Mouse (Mus musculus) C2C12 (cell line): ENCODE measurements around the gene Tmem175. TPM values are rescaled to one million over a fixed set of nuclear protein-coding genes. Genes with fewer than 3 reads are reported as not detected.

ENCODE experiments used
- H3K27me3 ChIP-seq: one replicate; pipeline ENCODE4 v1.6.1; 2011; ENCODE audit not compliant: control insufficient read depth, insufficient read depth, insufficient read length
- H3K36me3 ChIP-seq: one replicate; pipeline ENCODE4 v1.6.1; 2011; ENCODE audit not compliant: control insufficient read depth, insufficient read depth
- H3K4me3 ChIP-seq: one replicate; pipeline ENCODE4 v1.5.1; 2011; ENCODE audit warnings: mild to moderate bottlenecking, control low read depth; ENCODE audit not compliant: poor library complexity, insufficient read depth, severe bottlenecking
- H3K79me2 ChIP-seq: one replicate; pipeline ENCODE4 v1.6.1; 2011; ENCODE audit not compliant: control insufficient read depth, insufficient read depth
- H3K79me3 ChIP-seq: one replicate; pipeline ENCODE4 v1.6.1; 2011; ENCODE audit warnings: low read depth, control low read depth
- H3ac ChIP-seq: one replicate; pipeline ENCODE3; 2011; ENCODE audit warnings: low read depth; ENCODE audit not compliant: control insufficient read depth, insufficient read length
- CEBPB ChIP-seq: IDR thresholded peaks from one replicate; pipeline ENCODE4 v1.6.1; 2011; ENCODE audit warnings: low read depth, mild to moderate bottlenecking, control low read depth, moderate library complexity
- CTCF ChIP-seq: IDR thresholded peaks from one replicate; pipeline ENCODE4 v1.5.1; 2011; ENCODE audit not compliant: control insufficient read depth, insufficient read depth, insufficient read length
- FOSL1 ChIP-seq: IDR thresholded peaks from one replicate; pipeline ENCODE4 v1.8.0; 2011; ENCODE audit warnings: mild to moderate bottlenecking, low read length; ENCODE audit not compliant: poor library complexity, insufficient read depth, severe bottlenecking
- MAX ChIP-seq: IDR thresholded peaks from one replicate; pipeline ENCODE4 v1.6.1; 2011; ENCODE audit warnings: mild to moderate bottlenecking, control low read depth
- MYOD1 ChIP-seq: IDR thresholded peaks from one replicate; pipeline ENCODE4 v1.6.1; 2011; ENCODE audit warnings: low read depth; ENCODE audit not compliant: control insufficient read depth, insufficient read length
- MYOG ChIP-seq: IDR thresholded peaks from one replicate; pipeline ENCODE4 v1.6.1; 2011; ENCODE audit not compliant: control insufficient read depth, insufficient read length; ENCODE audit errors: extremely low read depth
- USF1 ChIP-seq: IDR thresholded peaks from one replicate; pipeline ENCODE4 v1.6.1; 2011; ENCODE audit warnings: low read depth, mild to moderate bottlenecking, control low read depth, moderate library complexity
- polyA plus RNA-seq: library from polyadenylated mRNA; unstranded; fragments of >200 nt; fragmentation: generic; extraction: Trizol; gene quantifications from one replicate; pipeline ENCODE4 v1.2.1, GENCODE M21; 2012; ENCODE audit warnings: missing spikeins

Gene Tmem175
- polyA plus RNA-seq, 1 experiment, result 9.1 TPM

- TF ChIP-seq MYOG (no peak), MYOD1 (no peak), USF1 (no peak), CEBPB (no peak), CTCF (no peak), FOSL1 (no peak), MAX (no peak)
- Histone ChIP-seq H3K36me3 (no peaks in the 10 kb centered on the region), H3K79me2 (no peaks in the 10 kb centered on the region), H3K79me3 (no peaks in the 10 kb centered on the region), H3ac (no peak overlapping the region), H3K27me3 (no peaks in the 10 kb centered on the region), H3K4me3 (no peak overlapping the region)
These were observed 51.3 kb downstream of the Tmem175 start for GRCm38 (mm10) chr5:108680871-108681270.

GRCm38 (mm10) chr5:108689091-108689490, 59.5 kb downstream of the Tmem175 start:
- no peaks in the 10 kb centered on the region for H3K79me3 ChIP-seq
- H3K36me3 ChIP-seq, result no peaks in the 10 kb centered on the region
- TF ChIP-seq MAX, result no peak
- TF ChIP-seq CTCF, result no peak
- no peak for TF ChIP-seq CEBPB
- TF ChIP-seq USF1, result no peak
- TF ChIP-seq MYOD1, result no peak
- no peak for TF ChIP-seq MYOG
- TF ChIP-seq FOSL1, result no peak
- no peaks in the 10 kb centered on the region for H3K79me2 ChIP-seq
- no peak overlapping the region for H3ac ChIP-seq
- no peaks in the 10 kb centered on the region for H3K27me3 ChIP-seq
- H3K4me3 ChIP-seq, result no peak overlapping the region

GRCm38 (mm10) chr5:108691152-108691551, 61.6 kb downstream of the Tmem175 start:
- TF ChIP-seq MAX (no peak), FOSL1 (no peak), MYOD1 (no peak)
- H3K4me3 ChIP-seq, result no peak overlapping the region
- no peaks in the 10 kb centered on the region for H3K36me3 ChIP-seq
- H3ac ChIP-seq, result no peak overlapping the region
- no peaks in the 10 kb centered on the region for H3K27me3 ChIP-seq
- no peaks in the 10 kb centered on the region for H3K79me3 ChIP-seq
- no peaks in the 10 kb centered on the region for H3K79me2 ChIP-seq

GRCm38 (mm10) chr5:108692271-108692670, 62.7 kb downstream of the Tmem175 start, which contains the start of gene Fgfrl1:
Gene Fgfrl1, plus strand, starts transcription at chr5:108692382.
- Histone ChIP-seq H3ac (peak within 1 kb of the TSS; percentile 12), H3K36me3 (no peaks in the 10 kb centered on the region), H3K4me3 (no peak within 1 kb of the TSS), H3K27me3 (no peaks in the 10 kb centered on the region), H3K79me2 (no peaks in the 10 kb centered on the region), H3K79me3 (no peaks in the 10 kb centered on the region)
- TF ChIP-seq USF1, result no peak
- TF ChIP-seq CTCF, result peak; percentile 49

- no peaks in the 10 kb centered on the region for H3K27me3 ChIP-seq
- peak overlapping the region; percentile 45 for H3K4me3 ChIP-seq
These were observed 64.3 kb downstream of the Tmem175 start for GRCm38 (mm10) chr5:108693872-108694288.

GRCm38 (mm10) chr5:108694352-108695261, 65.0 kb downstream of the Tmem175 start:
- H3K79me2 ChIP-seq, result no peaks in the 10 kb centered on the region
- TF ChIP-seq CTCF (no peak), MYOG (no peak), MAX (no peak), USF1 (no peak), MYOD1 (no peak), CEBPB (no peak)
- H3K79me3 ChIP-seq, result no peaks in the 10 kb centered on the region
- H3K4me3 ChIP-seq, result peak overlapping the region; percentile 45
- H3ac ChIP-seq, result peak overlapping the region; percentile 89
- no peaks in the 10 kb centered on the region for H3K36me3 ChIP-seq
- no peaks in the 10 kb centered on the region for H3K27me3 ChIP-seq

More at GRCm38 (mm10) chr5:108693872-108694288, 64.3 kb downstream of the Tmem175 start:
- peak overlapping the region; percentile 89 for H3ac ChIP-seq
- no peaks in the 10 kb centered on the region for H3K36me3 ChIP-seq
- H3K79me2 ChIP-seq, result no peaks in the 10 kb centered on the region
- H3K79me3 ChIP-seq, result no peaks in the 10 kb centered on the region
- TF ChIP-seq USF1 (peak; percentile 44), MYOG (no peak), MAX (peak; percentile 67)
